Mouse (Mus musculus) lung, adult 18-20 months (tissue): ENCODE results near the gene Ncor2.
A peak's percentile ranks its signal among the peaks of the same experiment; 100 is the strongest.
"Not testable (repeated sequence)": the region's sequence is repeated elsewhere in the genome, so short reads cannot be mapped to it uniquely, and the experiment has no call there.

ENCODE experiments used
- DNase-seq, 2 experiments: peaks; one replicate each; pipeline ENCODE4 v3.0.0; 2022; ENCODE audit warnings: mixed read lengths in 2 of 2

Gene Ncor2

DNA sequence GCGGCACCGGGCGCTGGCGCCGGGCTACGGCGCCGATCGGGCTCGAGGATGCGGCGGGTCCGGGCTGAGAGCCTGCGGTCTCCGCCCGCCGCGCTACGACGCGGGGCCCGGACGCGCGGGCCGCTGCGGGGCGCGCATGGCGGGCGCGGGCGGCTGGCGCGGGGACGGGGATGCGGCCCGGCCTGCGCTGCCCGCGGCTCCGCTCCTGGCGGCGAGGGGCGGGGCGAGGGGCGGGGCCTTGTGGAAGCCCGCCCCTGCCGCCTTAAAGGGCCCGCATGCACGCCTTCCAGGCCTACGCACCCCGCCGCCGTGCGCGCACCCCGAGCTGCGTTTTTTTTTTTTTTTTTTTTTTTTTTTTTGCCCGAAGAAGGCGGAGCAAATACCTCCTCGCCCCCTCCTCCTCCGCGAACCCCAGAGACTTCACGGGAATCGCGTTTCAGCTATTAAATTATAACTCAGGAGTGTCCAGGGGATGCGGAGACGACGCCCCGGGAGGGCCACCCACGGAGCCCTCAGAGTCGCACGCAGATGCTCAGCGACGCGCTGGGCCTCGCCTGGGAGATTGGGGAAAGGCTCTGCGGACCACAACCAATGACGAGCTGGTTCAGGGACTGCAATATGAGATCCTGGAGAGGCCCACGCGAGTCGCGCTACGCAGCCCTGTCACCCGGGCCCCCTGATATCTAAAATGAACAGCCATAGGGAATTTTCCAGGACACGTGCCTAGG is at the start of gene Ncor2:
Ncor2 (minus strand) TSS at position 213 of the 728 bp plus-strand sequence.
- peak; percentile 73 for DNase-seq

DNA sequence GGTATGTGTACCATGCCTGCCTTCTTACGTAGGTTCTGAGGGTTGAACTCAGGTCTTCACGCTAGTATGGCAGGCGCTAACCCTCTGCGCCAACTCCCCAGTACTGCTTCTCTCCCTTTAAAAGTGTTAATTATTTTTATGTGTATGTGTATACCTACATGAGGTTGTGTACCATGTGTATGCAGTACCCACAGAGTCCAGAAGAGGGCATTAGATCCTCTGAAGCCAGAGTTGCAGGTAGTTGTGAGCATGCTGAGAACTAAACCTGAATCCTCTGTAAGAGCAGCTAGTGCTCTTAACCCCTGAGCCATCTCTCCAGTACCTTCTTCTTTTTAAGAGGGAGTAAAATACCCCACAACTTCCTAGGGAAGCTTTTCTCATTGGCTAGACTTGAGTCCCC is 48.7 kb upstream of the Ncor2 start:
- no peak for DNase-seq

DNA sequence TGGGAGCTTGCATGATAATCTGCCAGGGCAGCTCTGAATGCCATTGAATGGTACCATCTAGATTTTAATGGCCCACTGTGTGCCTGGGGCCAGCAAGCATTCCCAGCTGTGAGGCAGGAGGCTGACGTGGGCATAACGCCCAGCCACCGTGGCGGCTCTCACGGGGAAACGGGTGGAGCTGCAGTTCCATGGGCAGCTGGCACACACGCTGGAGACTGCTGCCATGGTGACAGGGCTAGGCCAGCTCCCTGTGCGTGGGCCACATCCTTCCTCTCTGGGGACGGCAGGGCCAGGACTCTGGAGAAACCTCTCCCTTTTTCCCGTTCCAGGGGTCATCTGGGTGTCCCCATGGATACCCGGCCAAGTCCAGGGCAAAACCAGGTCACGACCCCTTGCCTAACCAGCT is 47.2 kb upstream of the Ncor2 start:
- DNase-seq: peak; percentile 65 to 66

GRCm38 (mm10) chr5:125224925-125225324 is 45.9 kb upstream of the Ncor2 start:
- no peak for DNase-seq

GRCm38 (mm10) chr5:125223961-125224360 is 44.9 kb upstream of the Ncor2 start:
- no peak for DNase-seq

DNA sequence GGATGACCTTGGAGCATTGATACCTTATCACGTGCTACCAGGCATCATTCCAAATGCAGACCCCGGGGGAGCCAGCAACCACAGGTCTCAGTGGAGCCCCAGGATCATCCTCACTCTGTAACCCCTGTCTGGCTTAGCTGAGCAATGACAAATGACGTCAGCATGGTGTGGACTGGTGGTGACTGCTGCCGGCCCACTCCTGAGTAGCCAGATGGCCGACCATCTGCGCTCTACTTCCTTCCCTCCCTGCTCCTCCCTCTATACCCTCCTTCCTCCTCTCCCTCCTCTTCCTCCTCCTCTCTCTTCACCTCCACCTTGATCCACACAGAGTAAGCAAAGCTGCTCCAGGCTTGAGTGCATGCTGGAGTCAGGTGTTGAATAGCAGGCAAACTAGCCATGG is 43.7 kb upstream of the Ncor2 start:
- DNase-seq: no peak

GRCm38 (mm10) chr5:125221868-125222267 is 42.8 kb upstream of the Ncor2 start:
- no peak for DNase-seq

- no peak for DNase-seq
Observed at GRCm38 (mm10) chr5:125217426-125218170, 38.6 kb upstream of the Ncor2 start.

- peak in 1 of 2 experiments; percentile 40 for DNase-seq
Observed at GRCm38 (mm10) chr5:125215930-125216459, 37.0 kb upstream of the Ncor2 start.

GRCm38 (mm10) chr5:125215346-125215929 is 36.4 kb upstream of the Ncor2 start:
- peak in 1 of 2 experiments; percentile 34 for DNase-seq

DNA sequence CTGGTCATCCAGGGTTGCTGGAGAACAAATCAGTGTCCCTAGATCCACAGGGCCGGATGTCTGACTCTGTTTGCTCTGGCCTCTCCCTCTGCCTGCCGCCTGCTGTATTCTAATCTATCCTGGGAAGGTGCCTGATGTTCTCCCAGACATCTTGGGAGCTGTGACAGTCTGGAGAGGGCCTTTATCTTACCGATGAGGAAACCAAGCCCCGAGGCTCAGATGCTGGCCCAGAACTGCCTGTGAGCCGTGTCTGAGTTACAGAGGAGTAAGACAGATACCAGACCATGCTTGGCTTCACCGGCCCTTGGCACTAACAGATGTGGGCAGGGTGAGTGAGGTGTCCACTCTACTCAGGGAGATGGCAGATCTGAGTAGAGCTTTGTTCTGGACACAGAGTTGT is 35.0 kb upstream of the Ncor2 start:
- DNase-seq: no peak

- not testable (repeated sequence) for DNase-seq
Observed at GRCm38 (mm10) chr5:125204910-125205309, 25.9 kb upstream of the Ncor2 start.

GRCm38 (mm10) chr5:125204199-125204815 is 25.3 kb upstream of the Ncor2 start:
- no peak for DNase-seq

GRCm38 (mm10) chr5:125203759-125204158 is 24.7 kb upstream of the Ncor2 start:
- DNase-seq: no peak

- DNase-seq: peak in 1 of 2 experiments; percentile 32
Observed at GRCm38 (mm10) chr5:125203099-125203498, 24.1 kb upstream of the Ncor2 start.

DNA sequence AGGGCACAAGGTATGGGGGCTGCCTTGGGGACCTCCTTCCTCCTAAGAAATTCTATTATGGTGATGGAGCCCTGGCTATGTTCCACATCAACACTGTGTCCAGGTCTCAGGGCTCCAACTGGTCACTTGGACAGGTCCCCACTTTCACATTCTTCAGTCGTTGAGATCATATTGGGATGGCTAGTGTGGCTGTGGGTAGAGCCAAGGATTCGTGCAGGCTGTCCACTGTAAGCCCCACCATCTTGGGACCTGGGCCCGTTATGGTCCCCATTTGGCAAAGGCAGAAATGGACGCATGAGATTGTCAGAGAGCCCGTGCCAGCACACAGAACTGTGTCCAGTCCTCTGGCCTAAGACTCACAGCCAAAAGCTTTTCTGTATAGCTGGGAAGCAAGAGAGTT is 23.1 kb upstream of the Ncor2 start:
- DNase-seq: no peak

- no peak for DNase-seq
Observed at GRCm38 (mm10) chr5:125199086-125199485, 20.1 kb upstream of the Ncor2 start.

- not testable (repeated sequence) for DNase-seq
Observed at GRCm38 (mm10) chr5:125197325-125197724, 18.3 kb upstream of the Ncor2 start.

- DNase-seq: no peak
Observed at GRCm38 (mm10) chr5:125196054-125196453, 17.0 kb upstream of the Ncor2 start.

- DNase-seq: no peak
Observed at GRCm38 (mm10) chr5:125195142-125195541, 16.1 kb upstream of the Ncor2 start.

- no peak for DNase-seq
Observed at GRCm38 (mm10) chr5:125193478-125194439, 14.7 kb upstream of the Ncor2 start.

DNA sequence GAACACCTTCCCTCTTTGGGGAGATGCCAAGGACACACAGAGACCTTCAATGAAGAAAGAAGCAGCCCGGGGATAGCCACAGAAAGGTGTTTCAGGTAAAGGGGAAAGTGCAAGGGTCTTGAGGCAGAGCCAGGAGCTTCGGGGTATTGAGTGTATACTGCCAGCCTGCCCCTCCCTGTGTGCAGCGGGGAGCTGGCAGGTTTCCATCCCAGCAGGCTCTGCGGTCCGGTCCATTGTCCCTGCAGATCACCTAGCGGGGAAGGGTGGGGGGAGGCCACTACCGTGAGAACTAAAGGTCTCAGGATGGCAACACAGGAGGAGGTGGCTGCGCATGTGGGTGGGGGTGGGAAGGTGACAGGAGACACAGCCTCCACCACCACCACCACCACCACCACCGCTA is 12.6 kb upstream of the Ncor2 start:
- DNase-seq: no peak
